Mouse (Mus musculus) urinary bladder, postnatal 36 days (tissue): Measurements from ENCODE around the gene Gpc5.
"Not testable (repeated sequence)": the region's sequence is repeated elsewhere in the genome, so short reads cannot be mapped to it uniquely, and the experiment has no call there.

Experiments used
- DNase-seq, 2 experiments: peaks; one replicate each; pipeline ENCODE4 v3.0.0; 2022; ENCODE audit warnings: low spot score in 2 of 2, mixed read lengths in 1 of 2

Gene Gpc5

GRCm38 (mm10) chr14:115092081-115092480 is at the start of gene Gpc5:
Gene Gpc5 (plus strand): TSS chr14:115092215.
- peak; percentile 80 to 90 for DNase-seq

DNA sequence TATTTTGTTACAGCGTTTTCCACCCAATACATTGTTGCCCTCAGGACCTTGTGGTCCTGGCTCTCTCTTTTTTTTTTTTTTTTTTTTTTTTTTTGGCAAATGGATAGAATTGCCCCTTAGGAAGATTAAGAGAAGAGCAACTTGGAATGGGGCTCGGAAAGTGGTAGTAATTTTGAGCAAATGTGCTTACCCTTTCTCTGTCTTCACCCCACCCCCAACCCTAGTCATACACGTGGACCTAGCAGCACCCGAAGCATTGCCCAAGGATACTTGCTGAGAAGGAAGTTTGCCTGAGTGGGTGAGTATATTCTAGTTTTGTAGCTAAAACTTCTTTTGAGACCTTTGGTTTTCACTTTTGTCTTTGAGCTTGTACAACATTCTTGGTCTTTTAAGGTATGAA is 49.4 kb upstream of the Gpc5 start:
- DNase-seq, result no peak

DNA sequence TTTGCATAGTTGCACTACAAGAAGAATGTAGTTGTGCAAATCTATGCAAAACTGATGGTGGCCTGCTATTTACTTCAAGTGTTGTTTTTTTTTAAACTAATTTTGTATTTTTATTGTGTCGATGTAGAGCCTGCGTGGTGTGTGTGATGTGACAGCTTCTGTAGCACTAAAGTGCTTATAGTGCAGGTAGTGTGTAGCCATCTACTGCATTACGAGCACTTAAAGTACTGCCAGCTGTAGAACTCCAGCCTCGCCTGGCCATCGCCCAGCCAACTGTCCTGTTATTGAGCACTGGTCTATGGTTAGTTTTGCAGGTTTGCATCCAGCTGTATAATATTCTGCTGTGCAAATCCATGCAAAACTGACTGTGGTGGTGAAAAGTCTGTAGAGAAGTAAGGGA is 48.0 kb upstream of the Gpc5 start:
- no peak for DNase-seq

DNA sequence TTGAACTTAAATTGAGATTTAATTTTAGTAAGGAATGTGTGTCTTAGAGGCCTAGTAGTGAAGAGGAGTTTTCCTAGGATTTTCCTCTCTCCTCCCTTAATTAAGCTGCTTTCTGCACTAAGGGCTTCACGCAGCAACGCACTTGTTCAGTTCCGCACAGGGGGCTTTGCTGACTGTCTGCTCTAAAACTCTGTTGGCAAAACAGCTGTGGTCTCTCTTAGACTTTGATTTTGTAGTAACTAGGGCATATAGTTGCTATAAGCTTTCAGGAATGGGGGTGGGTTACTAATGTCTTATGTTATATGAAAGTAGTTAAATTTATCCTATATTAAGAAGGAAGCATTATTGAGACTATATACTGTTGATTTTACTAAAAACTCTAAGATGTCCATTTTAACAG is 46.3 kb upstream of the Gpc5 start:
- DNase-seq, result no peak

DNA sequence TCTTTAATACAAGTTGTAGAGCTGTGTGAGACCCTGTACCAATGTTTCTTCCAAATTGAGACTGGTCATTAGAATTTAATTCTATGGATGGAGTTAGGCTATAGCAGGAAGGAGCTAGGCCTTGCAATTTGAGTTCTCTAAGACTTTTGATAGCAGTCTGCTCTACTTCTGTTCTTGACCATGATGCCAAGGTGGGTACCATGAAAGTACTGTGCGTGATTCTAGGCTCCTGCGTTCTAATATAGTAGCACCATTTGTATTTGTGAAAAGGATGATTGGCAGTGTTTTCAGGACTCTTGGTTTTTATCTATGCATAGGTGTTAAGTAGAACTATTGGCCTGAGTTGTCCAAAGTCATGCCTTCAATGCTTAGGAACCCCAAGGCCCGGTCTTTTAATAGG is 44.7 kb upstream of the Gpc5 start:
- DNase-seq, result no peak

GRCm38 (mm10) chr14:115047990-115048862 is 43.8 kb upstream of the Gpc5 start:
- no peak for DNase-seq

- no peak for DNase-seq
These were observed 43.0 kb upstream of the Gpc5 start for GRCm38 (mm10) chr14:115048863-115049566.

DNA sequence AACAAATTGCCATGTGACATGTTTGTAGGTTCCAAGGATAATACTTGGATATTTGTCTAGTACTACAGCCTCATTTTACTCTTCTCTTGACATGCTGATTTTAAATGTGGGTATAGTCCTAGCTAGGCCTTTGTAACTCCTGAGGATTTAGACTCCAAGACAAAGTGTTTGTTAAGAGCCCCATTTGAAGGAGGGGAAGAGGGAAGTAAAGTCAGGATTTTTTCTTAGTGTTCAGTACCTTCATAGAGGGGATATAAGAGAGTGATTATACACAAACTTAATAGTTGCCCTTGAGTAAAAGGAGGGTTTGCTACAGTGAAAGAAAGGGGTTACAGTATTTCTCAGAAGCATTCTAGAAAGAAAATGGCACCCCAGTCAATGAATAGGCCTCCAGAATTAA is 42.2 kb upstream of the Gpc5 start:
- no peak for DNase-seq

DNA sequence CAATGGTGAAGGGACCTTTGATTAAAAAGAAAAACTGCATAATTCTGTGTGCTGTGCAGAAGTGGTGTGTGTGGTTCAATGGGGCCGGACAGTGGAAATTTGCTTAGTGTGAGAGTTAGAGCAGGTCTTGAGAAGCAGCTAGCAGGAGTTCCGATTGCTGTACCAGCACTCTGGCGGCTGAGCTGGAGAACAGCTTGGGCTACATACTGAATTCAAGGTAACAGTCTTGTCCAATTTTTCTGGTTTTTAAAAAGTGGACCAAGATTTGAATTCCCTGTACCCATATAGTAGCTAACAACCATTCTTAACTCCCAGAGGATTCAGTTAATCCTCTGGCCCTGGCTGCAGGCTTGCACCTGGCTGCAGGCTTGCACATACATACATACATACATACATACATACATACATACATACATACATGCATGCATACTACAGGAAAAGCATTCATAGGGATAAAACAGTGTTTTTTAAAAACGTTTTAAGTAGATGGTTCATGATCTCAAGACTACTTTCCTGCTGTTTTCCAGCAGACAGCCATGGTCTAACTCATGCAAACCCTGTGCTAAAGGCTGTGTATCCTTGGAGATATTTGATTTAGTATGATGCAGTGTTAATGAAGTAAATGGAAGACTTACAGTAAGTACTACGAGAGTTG is 40.8 kb upstream of the Gpc5 start:
- no peak for DNase-seq

DNA sequence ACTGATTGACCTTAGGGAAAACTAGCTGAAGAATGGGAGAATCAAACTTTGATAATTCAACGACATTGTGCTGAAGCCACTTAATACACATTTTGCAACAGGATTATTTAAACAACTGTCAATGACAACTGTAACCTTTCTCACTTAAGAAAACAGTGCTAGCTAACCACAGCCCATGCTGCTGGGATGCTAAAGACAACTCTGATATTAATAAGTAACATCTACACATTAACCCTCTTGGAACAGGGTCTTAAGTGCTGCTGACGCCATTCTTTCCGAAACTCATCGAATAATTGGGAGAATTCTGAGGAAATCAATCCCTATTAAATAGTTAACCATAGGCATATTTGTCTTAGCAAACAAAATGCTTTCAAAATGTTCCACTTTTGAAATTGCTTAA is 39.6 kb upstream of the Gpc5 start:
- no peak for DNase-seq

DNA sequence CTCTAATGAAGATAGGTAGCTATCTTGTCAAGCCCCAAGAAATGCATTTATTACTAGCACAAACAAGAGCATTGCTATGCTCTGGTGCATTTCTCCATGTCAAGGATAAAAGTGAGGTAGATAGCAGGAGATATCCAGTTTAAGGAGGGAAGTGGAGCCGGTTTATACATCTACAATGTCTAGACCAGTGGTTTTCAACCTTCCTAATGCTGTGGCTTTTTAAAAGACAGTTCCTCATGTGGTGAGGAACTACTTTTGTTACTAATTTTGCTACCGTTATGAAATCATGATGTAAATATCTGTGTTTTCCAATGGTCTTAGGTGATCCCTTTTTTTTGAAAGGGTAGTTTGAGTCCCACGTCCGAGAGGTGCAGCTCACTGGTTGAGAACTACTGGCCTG is 37.8 kb upstream of the Gpc5 start:
- no peak for DNase-seq

DNA sequence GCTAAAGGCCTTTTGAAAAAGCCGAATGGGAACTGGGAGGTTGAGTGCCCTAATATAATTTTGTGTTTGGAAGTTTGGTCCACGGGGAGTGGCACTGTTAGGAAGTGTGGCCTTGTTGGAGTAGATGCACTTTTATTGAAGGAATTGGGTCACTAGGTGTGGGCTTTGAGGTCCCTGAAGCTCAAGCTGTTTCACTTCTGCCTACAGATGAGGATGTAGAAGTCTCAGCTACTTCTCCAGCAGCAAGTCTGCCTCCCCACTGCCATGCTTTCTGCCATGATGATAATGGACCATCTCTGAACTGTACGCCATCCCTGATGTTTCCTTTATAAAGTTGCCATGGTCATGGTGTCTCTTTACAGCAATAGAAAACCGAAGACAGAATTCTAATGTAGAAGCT is 34.5 kb upstream of the Gpc5 start:
- no peak for DNase-seq

DNA sequence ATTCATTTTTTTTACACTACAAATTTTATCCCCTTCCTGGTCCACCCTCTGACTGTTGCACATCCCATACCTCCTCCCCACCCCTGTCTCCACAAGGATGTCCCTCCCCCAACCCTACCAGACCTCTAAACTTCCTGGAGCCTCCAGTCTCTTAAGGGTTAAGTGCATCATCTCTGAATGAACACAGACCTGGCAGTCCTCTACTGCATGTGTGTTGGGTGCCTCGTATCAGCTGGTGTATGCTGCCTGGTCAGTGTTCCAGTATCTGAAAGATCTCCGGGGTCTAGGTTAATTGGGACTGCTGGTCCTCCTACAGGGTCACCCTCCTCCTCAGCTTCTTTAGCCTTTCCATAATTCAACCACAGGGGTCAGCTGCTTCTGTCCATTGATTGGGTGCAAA is 25.9 kb upstream of the Gpc5 start:
- not testable (repeated sequence) for DNase-seq

DNA sequence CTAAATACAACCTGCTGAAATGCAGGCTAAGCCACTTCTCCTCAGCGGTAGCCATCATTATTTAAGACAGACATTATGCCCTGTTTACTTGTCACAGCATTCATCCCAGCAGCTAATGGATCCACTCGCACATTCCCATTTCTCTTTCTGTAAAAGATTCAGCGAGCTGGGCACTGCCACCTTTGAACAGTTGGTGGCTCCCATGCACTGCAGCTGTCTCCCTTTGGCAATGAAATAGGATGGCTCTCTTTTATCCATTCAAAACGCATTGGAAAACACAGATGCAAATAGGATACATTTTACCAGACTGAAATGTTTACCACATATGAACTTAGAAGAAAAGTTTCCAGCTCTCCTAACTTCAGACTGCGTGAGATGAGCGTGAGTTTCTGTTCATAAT is 21.5 kb upstream of the Gpc5 start:
- DNase-seq, result no peak

DNA sequence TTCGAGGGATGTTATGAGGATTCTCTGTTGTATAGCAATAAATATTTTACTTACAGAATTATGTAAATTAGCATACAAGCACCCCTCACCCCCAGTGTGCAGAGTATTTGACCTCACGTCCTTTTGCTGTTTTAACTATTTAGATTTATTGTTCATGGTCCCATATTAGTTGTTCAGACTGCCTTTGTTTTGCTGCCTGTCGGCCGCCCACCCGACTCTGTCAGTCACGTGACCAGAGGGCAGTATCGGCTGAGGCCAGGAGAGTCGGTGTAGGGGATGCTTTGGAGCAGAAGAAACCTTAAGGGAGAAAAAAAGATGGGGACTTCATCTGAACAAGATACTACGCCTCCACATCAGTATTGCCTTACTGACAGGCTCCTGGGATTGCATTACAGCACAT is 14.7 kb upstream of the Gpc5 start:
- DNase-seq, result no peak

DNA sequence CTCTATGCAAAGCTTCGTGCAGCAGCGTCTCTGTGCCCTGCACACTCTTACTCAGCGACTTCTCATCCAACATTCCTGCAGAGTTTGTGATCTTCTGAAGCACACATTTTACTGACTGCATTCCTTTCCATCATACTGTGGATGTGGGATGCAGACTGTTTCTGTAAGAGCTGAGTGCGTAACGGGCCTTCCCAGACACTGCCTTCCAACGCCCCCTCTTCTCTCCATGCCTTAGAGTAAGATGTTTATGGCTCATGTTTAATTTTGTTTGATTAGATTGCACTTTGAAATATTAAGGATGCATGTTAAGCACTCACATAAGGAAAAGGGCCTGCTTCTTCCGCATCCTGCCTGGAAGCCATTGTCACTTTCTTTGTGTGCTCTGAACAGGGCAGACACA is 14.0 kb upstream of the Gpc5 start:
- DNase-seq, result no peak

DNA sequence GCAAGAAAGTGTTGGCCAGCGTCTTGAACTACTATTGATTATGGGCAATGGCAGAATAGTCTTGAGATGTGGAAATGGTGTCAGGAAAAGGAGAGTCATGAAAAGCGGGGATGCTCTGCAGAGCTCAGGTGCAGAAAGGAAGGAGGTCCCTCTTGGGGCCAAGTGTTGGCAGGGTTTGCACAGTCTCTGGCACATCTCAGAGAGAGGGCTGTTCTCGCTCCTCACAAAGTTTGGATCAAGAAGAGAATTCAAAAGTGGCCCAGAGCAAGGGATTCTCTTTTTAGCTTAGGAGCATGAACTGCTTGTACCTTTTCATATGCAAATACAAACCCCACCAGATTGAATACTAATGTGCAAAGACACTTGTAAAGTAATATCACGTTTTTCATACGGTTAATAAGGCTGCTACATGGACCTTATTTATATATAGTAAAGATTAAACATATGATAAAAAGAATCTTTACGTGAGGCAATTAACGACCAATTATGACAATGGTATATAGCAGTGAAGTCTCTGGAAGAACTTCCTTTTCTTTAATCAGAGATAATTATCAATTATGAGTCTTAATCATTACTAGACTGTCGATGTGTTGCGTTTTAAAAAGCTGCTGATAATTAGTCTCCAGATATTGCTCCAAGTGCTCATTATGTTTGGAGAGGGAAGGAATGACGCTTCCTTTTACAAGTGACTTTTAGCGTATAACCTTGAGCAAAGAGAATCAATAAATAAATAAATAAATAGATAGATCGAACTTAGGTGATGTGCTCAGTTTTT is 10.1 kb upstream of the Gpc5 start:
- no peak for DNase-seq

- DNase-seq, result no peak
These were observed 1.5 kb upstream of the Gpc5 start for GRCm38 (mm10) chr14:115090516-115090915.

- no peak for DNase-seq
These were observed 495 bp downstream of the Gpc5 start for GRCm38 (mm10) chr14:115092510-115092909.

DNA sequence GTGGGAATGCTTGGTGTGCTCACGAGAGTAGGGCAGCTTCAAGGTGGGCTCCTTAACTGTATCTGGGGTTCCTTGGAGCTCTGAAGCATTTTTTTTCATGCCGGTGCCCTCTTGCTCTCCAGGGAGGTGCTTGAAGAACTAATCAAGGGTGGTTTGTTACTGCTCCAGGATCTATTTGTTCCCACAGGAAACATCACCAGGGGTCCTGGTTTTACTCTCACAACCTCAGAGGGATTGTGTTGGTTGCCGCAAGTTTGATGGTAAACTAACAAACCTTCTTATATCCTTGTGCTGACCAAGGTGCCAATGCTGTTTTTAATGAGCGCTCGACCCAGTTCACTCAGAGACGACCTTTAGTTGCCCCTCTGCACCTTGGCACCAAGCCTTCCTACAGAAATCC is 937 bp downstream of the Gpc5 start:
- no peak for DNase-seq

DNA sequence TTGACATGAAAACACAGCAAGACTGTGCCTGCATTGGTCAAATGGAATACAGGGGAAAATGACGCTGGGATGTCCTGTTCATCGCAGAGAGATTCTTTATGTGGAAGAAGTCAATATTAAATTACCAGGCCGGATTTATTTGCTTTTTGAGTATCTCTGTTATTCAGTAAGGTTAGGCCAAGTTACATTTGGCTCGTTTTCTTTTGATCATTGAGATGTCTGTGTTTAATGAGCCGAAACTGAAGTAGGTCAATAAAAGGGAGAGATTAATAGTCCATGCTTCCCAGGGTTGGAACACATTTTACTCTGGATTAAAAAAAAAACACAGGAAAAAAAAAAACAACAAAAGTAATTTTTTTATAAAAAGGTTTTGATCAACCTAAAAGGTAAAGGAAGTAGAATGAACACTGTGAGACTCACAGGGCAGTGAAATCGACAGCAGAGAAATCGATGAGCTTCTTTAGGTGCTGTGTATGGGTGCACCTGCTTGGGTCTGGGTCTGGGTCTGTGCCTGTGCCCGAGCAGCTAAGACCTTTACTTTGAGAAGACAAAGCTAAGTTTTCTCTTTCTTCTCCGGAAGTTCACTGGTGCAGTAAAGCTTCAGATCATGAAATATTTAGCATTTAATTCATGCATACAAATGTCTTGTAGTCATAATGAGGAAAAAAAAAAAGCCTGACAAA is 8.7 kb downstream of the Gpc5 start:
- no peak for DNase-seq
